Mouse (Mus musculus) cerebellum, adult 11-12 months (tissue): Measurements from ENCODE around the gene Zfp978.
"Not testable (repeated sequence)": the region's sequence is repeated elsewhere in the genome, so short reads cannot be mapped to it uniquely, and the experiment has no call there.

Experiments
- DNase-seq: peaks from one replicate; pipeline ENCODE4 v3.0.0; 2022

The Zfp978 gene

DNA sequence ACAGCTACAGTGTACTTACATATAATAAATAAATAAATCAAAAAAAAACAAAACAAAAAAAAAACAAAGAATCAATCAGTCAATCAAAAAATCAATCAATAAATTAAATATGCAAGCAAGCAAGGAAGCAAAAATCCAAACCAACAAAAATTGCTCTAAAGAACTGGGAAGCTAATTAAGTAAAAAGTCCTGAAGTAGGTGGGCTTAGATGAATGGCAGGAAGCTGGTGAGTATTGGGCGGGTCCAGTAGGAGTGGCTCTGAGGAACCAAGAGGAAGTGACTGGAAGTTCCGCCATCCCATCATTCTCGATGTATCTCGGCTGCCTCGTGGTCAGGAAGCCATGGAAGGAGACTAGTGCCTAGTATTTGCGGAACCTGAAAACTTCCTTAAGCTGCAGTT, at the start of gene Zfp978:
Zfp978 (plus strand) TSS at position 301 of the 400 bp plus-strand sequence.
- not testable (repeated sequence) for DNase-seq

DNA sequence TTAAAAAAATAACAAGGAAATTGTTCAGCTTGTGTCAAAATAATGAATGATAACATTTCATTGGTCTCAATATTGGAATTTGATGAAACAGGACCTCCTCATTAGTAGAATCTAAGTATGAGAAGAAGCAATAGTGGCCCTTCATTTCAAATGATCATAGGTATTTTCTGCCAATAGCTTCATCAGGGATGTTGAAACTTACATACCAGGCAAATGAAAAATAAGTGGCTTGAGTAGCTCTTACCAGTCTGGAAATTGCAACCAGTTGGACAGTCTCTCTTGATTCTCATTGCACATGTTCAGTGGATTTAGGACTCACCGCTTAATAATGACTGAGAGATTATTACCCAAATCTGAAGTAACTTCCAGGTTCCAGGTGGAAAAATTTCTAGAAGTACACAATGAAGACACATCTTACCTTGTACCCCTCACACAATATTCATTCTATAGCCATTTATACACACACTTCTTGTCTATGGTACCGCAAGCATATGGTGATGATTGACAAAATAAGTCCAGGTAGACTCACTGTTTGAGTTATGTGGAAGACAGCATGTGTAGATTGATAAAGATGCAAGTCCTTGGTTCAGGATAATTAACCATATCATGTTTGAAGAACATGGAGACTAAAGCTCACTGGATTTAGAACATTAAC, 25.9 kb upstream of the Zfp978 start:
- not testable (repeated sequence) for DNase-seq

DNA sequence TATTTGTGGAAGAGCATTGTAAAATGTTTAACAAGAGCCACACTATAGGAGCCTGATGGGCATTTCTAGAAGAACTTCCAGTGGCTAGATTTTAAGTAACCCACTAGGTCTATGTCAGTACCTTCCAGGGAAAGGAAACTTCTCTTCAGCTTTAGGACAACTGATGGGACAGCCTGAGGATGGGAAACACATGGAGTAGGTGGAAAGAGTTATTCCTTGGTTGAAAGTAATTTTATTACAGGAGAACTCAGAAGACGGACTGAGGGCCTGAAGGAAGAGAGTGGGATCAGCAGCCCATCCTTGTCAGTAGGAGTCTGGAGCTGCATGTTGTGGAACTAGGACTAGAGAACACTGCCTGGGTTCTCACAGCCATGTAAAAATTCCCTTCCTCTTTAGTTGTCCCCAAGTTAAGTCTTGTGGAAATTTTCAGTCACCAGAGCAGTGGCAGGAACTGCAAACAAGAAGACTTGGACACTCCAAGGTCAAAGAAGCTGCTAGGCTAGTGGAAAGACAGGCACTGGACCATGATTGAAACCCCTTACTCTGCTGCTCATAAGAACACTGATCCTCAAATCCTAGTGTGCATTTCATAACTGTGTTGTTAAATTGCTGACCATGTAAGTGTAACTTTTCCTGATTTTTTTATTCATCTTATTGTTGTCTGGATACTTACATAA, 25.3 kb upstream of the Zfp978 start:
- DNase-seq = not testable (repeated sequence)

DNA sequence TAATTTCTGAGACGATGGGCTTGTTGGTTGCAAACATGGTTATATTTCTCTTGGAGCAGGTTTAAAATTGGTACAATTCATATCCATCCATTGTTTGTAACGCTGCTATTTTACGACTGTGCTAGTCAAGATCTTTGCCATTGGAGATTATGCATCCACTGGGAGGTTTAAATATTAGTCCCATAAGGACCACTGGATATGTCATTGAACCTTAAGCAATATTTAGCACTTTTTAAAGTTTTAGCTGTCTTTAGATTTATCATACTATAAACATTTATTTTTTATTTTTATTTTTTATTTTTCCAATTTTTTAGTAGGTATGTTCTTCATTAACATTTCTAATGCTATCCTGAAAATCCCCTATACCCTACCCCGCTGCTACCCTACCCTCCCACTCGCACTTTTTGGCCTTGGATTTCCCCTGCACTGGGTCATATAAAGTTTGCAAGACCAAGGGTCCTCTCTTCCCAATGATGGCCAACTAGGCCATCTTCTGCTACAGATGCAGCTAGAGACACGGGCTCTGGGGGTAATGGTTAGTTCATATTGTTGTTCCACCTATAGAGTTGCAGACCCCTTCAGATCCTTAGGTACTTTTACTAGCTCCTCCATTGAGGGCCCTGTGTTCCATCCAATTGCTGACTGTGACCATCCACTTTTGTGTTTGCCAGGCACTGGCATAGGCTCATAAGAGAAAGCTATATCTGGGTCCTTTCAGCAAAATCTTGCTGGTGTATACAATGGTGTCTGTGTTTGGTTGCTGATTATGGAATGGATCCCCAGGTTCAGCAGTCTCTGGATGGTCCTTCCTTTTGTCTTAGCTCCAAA, 24.5 kb upstream of the Zfp978 start:
- DNase-seq = not testable (repeated sequence)

DNA sequence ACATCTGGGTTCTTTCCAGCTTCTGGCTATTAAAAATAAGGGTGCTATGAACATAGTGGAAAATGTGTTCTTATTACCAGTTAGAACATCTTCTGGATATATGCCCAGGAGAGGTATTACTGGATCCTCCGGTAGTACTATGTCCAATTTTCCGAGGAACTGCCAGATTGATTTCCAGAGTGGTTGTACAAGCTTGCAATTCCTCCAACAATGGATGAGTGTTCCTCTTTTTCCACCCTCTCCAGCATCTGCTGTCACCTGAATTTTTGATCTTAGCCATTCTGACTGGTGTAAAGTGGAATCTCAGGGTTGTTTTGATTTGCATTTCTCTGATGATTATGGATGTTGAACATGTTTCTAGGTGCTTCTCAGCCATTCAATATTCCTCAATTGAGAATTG, 23.6 kb upstream of the Zfp978 start:
- DNase-seq = not testable (repeated sequence)

- no peak for DNase-seq
Observed at GRCm38 (mm10) chr4:147338032-147338610, 23.0 kb upstream of the Zfp978 start.

GRCm38 (mm10) chr4:147338706-147339105, 22.4 kb upstream of the Zfp978 start:
- DNase-seq = not testable (repeated sequence)

DNA sequence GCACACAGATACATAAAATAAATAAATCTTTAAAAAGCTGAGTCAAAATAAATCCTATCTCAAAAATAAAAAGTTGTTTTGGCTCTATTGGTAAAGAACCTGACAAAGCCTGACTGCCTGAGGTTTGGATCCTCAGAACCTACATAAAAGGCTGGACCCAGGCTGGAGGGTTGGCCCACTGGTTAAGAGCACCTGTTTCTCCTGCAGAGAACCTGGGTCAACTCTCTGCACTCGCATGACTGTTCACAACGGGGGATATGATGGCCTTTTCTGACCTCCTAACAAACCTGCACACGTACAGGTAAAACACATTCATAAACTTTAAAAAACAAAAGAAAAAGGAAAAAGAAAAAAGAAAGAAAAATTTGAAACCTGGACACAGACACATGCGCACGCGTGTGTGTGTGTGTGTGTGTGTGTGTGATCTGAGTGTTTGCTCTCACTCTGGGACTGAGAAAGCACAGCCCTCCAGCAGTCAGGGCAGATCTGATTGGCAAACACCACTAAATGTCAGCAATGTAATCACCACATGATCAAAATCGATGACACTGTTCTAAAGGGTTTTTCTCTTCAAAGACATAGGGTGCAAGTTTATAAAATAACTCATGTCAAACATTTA, 21.4 kb upstream of the Zfp978 start:
- not testable (repeated sequence) for DNase-seq

DNA sequence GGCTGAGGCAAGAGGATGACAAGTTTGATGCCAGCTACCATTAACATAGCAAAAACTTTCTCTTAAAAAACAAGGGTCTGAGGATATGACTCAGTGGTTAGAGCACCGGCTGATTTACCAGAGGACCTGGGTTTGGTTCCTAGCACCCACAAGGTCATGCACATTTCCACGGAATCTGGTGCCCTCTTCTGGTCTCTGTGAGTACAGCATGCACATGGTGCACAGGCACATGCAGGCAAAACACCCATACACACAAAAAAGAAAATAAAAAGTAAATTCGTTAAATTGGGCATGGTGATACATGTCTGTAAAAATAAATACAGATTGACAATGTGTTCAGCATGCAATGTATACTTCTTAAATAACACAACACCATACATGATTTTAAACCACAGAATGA, 20.9 kb upstream of the Zfp978 start:
- DNase-seq = not testable (repeated sequence)

DNA sequence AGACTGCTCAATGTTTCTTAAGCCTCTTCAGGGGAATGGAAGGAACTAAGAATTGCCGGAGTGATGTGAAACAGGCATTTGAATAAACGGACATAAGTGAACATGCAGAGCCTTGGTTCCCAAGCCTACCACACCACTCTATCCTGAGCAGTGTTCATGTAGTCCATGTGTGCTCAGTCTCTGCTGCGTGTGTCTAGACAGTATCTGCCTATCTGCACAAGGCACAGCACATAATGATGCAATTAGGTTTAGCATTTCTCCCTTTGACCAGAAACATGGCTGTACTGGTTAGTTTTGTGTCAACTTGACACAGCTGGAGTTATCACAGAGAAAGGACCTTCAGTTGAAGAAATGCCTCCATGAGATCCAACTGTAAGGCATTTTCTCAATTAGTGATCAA, 20.2 kb upstream of the Zfp978 start:
- DNase-seq = not testable (repeated sequence)

DNA sequence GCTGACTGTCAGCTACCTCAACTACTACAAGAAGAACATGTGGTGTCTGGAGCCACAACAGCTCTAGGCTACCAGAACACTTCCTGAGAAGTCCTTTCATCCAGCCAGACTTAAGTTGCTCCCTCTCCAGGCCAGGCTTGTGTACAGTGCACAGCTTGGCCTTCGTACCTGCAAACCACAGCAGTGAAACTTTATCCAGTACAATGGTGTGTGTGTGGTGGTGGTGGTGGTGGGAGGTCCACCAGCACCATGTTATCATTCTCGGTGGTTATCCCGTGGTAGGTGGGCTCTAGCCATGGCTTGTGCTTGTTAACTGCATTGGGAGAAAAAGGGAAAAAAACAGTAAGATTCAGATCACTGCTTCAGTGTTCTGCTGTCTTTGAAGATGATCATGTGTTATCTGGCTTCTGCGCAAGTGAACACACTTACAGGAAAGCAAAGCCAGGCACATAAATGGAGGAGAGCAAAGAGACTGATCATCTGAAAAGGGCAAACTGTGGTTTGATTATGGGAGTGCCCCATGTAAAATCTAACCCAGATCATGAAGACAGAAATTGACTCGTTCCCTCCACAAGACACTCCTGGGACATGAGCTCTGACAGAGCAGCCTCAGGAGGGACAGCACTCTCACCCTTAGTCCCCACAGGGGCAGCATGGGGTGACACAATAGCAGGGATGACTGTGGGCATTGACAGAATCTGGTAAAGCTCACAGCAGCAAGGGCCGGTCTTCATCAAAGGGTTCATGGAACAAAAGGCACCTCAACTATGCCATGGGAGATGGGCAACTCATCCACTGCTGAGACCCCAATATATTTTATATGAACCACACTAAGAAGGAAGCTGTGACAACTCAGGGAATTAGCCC, 17.8 kb upstream of the Zfp978 start:
- DNase-seq = not testable (repeated sequence)

- not testable (repeated sequence) for DNase-seq
Observed at GRCm38 (mm10) chr4:147345061-147345554, 16.0 kb upstream of the Zfp978 start.

- not testable (repeated sequence) for DNase-seq
Observed at GRCm38 (mm10) chr4:147346361-147347035, 14.6 kb upstream of the Zfp978 start.

GRCm38 (mm10) chr4:147347300-147347699, 13.8 kb upstream of the Zfp978 start:
- not testable (repeated sequence) for DNase-seq

DNA sequence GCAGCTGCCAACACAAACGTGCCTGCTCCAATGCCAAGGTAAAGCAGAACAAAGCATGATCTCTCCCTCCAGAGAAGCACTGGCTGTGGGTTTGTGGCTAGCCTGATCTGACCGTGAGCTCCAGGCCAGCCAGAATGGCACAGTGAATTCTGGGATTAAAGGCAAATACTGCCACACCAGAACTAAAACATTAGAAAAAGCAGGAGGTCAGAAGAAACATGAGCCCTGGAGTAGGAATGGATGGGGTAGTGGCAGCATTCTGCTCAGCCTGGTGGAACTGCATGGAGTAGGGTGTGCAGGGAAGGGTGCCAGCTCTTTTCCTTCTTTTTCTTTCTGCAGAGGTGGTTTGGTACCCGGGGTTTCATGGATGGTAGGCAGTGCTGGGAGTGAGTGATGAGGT, 13.2 kb upstream of the Zfp978 start:
- DNase-seq = not testable (repeated sequence)

DNA sequence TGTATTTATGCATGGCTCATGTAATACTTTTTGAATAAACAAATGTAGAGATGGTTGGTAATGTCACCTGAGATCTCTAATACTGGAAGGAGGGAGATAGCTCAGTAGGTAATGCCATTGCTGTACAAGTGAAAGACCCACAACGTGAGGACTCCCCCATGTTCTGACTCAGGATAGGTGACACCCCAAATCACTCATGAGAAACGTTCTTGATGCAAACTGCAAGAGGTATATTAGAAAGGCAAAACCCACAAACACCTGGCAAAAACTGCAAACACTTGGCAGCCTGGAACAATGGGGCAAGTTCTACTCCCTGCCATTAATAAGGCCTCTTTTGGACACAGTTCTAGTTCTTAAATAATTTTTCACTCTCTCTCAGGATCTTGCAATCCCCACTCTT, 12.7 kb upstream of the Zfp978 start:
- DNase-seq = not testable (repeated sequence)

GRCm38 (mm10) chr4:147348906-147349686, 12.0 kb upstream of the Zfp978 start:
- DNase-seq = not testable (repeated sequence)

DNA sequence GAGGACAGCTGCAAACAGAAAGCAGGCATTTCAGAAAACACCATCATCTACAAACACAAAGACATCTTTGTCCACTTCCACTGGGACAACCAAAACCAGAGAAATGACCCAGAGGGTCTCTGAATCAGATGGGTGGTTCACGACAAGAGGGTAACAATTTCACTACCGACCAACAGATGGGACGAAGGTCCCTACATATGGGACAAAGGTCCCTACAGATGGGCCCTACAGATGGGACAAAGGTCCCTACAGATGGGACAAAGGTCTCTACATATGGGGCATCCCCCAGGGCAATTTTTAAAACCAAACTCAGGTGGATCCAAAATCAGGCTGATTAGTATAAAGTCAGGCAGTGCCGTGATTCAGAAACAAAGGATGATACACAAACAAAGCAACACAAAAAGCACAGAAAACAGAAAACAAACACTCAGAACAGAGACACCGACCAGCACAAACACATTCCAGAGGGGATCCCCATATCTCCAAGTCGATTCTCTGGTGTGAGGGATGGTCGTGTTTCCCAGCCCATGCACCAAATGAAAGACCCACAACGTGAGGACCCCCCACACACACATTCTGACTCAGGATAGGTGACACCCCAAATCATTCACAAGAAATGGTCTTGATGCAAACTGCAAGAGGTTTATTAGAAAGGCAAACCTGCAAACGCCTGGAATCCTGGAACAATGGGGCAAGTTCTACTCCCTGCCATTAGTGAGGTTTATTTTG, 11.3 kb upstream of the Zfp978 start:
- not testable (repeated sequence) for DNase-seq

DNA sequence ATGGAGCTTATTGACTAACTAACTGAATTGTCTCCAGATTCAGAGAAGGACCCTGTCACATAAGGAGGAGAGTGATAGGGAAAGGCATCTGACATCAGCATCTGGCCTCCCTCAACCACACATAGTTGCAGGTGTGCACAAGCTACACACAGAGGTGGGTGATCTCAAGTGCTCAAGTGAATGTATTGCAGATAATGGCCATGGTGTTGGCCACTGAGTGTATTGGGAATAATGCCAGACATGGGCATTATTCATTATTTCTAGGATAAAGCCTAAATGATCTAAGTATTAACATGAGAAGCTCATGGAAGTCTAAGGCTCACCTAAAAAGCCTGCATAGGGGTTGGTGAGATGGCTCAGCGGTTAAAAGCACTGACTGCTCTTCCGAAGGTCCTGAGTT, 10.6 kb upstream of the Zfp978 start:
- not testable (repeated sequence) for DNase-seq
